Mouse (Mus musculus): Measurements from ENCODE around the gene Cirbp.

Gene Cirbp

DNA sequence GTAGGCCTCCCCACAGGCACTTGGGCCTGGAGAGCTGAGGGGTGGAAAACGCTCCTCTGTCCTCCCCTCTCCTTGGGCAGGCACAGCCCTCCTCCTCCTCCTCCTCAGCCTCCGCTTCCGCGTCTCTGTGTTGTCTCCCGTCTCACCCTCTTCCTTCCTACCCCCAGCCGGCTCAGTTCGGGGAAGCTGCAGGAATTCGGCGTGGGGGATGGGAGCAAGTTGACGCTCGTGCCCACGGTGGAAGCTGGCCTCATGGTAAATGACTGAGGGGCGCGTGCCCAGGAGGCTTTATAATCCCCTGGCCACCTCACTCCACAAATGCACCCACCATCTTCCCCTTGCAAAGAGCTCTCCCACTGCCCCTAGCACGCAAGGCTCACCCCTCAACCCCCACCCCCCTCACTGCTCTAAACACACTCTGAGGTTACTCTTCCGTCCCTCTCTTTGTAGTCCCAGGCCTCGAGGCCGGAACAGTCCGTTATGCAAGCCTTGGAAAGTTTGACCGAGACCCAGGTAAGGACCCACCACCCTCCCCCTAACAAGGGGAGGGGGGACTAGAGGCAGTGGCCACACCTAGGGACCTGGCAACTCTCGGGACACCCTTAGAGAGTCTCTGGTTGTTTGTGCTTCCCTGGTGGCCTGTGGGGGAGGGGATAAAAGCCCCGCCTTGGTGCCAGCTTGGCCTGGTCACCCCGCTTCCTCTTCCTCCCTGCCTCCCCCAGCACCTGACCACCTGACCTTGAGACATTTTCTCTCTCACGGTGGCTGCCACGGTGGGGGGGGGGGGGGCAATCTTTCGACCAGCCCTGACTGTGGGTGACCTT, 14.4 kb upstream of the Cirbp start:
- Histone ChIP-seq H3K27me3 (ENCODE audit: insufficient read depth, low read length) (no peaks in the 10 kb centered on the region), H3K4me3 (replicated peaks; ENCODE audit: low read length) (peak overlapping the region; percentile 90), H3K9me3 (ENCODE audit: low read length) (no peaks in the 10 kb centered on the region), H3K36me3 (ENCODE audit: insufficient read depth, low read length) (peaks cover 68% of the 10 kb centered on the region), H3K4me1 (replicated peaks; ENCODE audit: low read depth, low read length) (peaks cover 71% of the 10 kb centered on the region)
- no peak for TF ChIP-seq CTCF (conservative IDR thresholded peaks at IDR 0.05; ENCODE audit: low read length)
- TF ChIP-seq NANOG (IDR thresholded peaks at IDR 0.05; ENCODE audit: borderline replicate concordance, low read length) = no peak
- no peak for TF ChIP-seq POU5F1 (IDR thresholded peaks at IDR 0.05; ENCODE audit: borderline replicate concordance, low read length)

DNA sequence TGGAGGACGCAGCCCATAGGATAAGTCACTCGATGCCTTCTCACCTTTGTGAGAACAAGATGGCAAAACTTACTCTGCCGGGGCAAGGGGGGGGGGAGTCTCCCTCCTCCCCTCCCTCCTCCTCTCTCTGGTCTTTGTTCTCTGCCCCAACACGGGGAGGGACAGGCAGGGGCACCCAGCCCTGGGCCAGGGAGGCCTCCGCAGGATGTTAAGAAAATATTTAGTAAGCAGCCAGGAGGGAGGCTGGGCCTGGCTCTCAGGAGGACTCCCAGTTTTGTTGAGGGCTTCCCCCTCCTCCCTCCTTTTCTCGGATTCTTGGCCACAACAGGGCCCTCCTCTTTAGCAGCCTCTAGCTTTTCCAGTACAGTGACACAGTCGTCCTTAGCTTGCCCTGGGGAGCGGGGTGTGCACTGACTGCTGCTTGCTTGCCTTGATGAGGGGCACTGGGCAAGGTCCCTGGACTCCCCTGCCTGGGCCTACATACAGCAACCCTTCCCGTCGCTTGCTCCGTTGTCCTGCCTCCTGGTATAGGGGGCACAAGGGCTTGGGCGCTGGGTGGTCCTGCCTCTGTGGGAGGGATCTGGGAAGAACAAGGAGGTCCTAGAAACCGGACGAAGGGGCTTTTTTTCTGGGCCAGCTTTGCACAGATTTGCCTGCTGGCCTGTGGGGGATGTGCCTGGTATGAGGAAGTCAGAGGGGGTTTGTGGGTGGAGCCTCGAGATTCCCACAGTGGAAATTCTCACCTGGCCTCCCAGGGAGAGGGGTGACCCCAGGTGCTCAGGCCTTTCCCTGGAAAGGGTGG, 13.5 kb upstream of the Cirbp start:
- H3K4me3 ChIP-seq (replicated peaks; ENCODE audit: low read length) = peak overlapping the region; percentile 90
- no peaks in the 10 kb centered on the region for H3K9me3 ChIP-seq (ENCODE audit: low read length)
- peaks cover 71% of the 10 kb centered on the region for H3K4me1 ChIP-seq (replicated peaks; ENCODE audit: low read depth, low read length)
- TF ChIP-seq POU5F1 (IDR thresholded peaks at IDR 0.05; ENCODE audit: borderline replicate concordance, low read length) (no peak), NANOG (IDR thresholded peaks at IDR 0.05; ENCODE audit: borderline replicate concordance, low read length) (no peak), CTCF (conservative IDR thresholded peaks at IDR 0.05; ENCODE audit: low read length) (no peak)
- H3K27me3 ChIP-seq (ENCODE audit: insufficient read depth, low read length) = no peaks in the 10 kb centered on the region
- H3K36me3 ChIP-seq (ENCODE audit: insufficient read depth, low read length) = peaks cover 68% of the 10 kb centered on the region

DNA sequence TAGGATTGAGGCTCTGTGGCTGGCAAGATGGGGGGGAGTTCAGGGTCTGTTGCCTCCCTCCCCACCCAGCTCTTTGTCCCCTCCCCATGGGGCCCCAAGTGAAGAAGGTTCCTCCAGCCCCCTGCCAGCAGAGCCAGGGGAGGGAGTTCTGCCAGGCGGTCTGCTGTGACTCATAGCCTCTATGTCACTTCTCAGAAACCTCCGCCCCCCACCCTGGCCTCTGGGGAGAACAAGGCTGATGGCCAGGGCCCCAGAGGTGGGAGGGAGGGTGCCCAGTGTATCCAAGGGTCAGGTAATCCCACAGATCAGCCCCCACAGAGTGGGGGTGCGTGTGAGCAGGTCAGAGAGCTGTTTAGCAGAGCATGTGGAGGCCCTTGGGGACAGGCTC, 12.9 kb upstream of the Cirbp start:
- H3K4me3 ChIP-seq (replicated peaks; ENCODE audit: low read length) = peak overlapping the region; percentile 90
- TF ChIP-seq CTCF (conservative IDR thresholded peaks at IDR 0.05; ENCODE audit: low read length) (no peak), NANOG (IDR thresholded peaks at IDR 0.05; ENCODE audit: borderline replicate concordance, low read length) (no peak), POU5F1 (IDR thresholded peaks at IDR 0.05; ENCODE audit: borderline replicate concordance, low read length) (no peak)

DNA sequence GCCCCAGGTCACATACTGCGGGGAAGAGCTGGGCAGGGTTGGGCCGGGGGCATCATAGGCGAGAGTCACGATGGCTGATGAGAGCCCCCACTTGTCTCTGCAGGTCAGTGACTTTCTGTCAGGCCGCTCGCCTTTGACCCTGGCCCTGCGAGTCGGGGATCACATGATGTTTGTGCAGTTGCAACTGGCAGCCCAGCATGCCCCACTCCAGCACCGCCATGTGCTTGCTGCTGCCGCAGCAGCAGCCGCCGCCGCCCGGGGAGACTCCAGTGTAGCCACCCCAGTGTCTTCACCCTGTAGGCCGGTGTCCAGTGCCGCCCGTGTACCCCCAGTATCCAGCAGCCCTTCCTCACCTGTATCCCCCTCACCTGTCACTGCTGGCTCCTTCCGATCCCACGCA, 12.1 kb upstream of the Cirbp start:
- TF ChIP-seq CTCF (conservative IDR thresholded peaks at IDR 0.05; ENCODE audit: low read length) = no peak
- no peak for TF ChIP-seq POU5F1 (IDR thresholded peaks at IDR 0.05; ENCODE audit: borderline replicate concordance, low read length)
- no peak for TF ChIP-seq NANOG (IDR thresholded peaks at IDR 0.05; ENCODE audit: borderline replicate concordance, low read length)
- peaks cover 69% of the 10 kb centered on the region for H3K36me3 ChIP-seq (ENCODE audit: insufficient read depth, low read length)
- H3K9me3 ChIP-seq (ENCODE audit: low read length) = no peaks in the 10 kb centered on the region
- H3K4me3 ChIP-seq (replicated peaks; ENCODE audit: low read length) = peak overlapping the region; percentile 90
- H3K27me3 ChIP-seq (ENCODE audit: insufficient read depth, low read length) = no peaks in the 10 kb centered on the region
- H3K4me1 ChIP-seq (replicated peaks; ENCODE audit: low read depth, low read length) = peaks cover 77% of the 10 kb centered on the region

More for the DNA sequence above, 12.9 kb upstream of the Cirbp start:
- H3K36me3 ChIP-seq (ENCODE audit: insufficient read depth, low read length) = peaks cover 69% of the 10 kb centered on the region
- no peaks in the 10 kb centered on the region for H3K27me3 ChIP-seq (ENCODE audit: insufficient read depth, low read length)
- H3K4me1 ChIP-seq (replicated peaks; ENCODE audit: low read depth, low read length) = peaks cover 69% of the 10 kb centered on the region
- no peaks in the 10 kb centered on the region for H3K9me3 ChIP-seq (ENCODE audit: low read length)

- Histone ChIP-seq H3K4me3 (replicated peaks; ENCODE audit: low read length) (peak overlapping the region; percentile 90), H3K9me3 (ENCODE audit: low read length) (no peaks in the 10 kb centered on the region), H3K36me3 (ENCODE audit: insufficient read depth, low read length) (peaks cover 69% of the 10 kb centered on the region), H3K4me1 (replicated peaks; ENCODE audit: low read depth, low read length) (peaks cover 84% of the 10 kb centered on the region), H3K27me3 (ENCODE audit: insufficient read depth, low read length) (no peaks in the 10 kb centered on the region)
- TF ChIP-seq POU5F1 (IDR thresholded peaks at IDR 0.05; ENCODE audit: borderline replicate concordance, low read length) (no peak), CTCF (conservative IDR thresholded peaks at IDR 0.05; ENCODE audit: low read length) (no peak), NANOG (IDR thresholded peaks at IDR 0.05; ENCODE audit: borderline replicate concordance, low read length) (no peak)
These were observed 11.4 kb upstream of the Cirbp start for GRCm38 (mm10) chr10:80154384-80154783.

DNA sequence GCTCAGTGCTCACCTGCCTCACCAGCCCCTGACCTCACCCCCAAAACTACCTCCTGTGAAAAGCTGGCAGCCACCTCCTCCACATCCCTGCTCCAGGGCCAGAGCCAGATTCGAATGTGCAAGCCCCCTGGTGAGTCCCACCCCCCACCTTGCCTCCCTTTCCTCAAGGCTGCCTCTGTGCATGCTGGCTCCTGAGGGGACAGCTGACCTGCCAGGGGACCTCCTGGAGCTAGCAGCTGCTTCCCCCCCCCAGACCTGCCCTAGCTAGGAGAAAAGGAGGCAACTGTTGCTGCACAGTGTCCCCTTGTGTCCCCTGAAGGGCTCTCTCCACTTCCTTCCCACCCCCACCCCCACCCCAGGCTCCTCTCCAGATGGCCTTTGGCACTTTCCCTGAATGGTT, 10.5 kb upstream of the Cirbp start:
- Histone ChIP-seq H3K36me3 (ENCODE audit: insufficient read depth, low read length) (peaks cover 69% of the 10 kb centered on the region), H3K27me3 (ENCODE audit: insufficient read depth, low read length) (no peaks in the 10 kb centered on the region), H3K9me3 (ENCODE audit: low read length) (no peaks in the 10 kb centered on the region), H3K4me3 (replicated peaks; ENCODE audit: low read length) (no peak overlapping the region; the same call in 1 of the 2 replicates), H3K4me1 (replicated peaks; ENCODE audit: low read depth, low read length) (peaks cover 87% of the 10 kb centered on the region)
- TF ChIP-seq CTCF (conservative IDR thresholded peaks at IDR 0.05; ENCODE audit: low read length) (no peak), POU5F1 (IDR thresholded peaks at IDR 0.05; ENCODE audit: borderline replicate concordance, low read length) (no peak), NANOG (IDR thresholded peaks at IDR 0.05; ENCODE audit: borderline replicate concordance, low read length) (no peak)

DNA sequence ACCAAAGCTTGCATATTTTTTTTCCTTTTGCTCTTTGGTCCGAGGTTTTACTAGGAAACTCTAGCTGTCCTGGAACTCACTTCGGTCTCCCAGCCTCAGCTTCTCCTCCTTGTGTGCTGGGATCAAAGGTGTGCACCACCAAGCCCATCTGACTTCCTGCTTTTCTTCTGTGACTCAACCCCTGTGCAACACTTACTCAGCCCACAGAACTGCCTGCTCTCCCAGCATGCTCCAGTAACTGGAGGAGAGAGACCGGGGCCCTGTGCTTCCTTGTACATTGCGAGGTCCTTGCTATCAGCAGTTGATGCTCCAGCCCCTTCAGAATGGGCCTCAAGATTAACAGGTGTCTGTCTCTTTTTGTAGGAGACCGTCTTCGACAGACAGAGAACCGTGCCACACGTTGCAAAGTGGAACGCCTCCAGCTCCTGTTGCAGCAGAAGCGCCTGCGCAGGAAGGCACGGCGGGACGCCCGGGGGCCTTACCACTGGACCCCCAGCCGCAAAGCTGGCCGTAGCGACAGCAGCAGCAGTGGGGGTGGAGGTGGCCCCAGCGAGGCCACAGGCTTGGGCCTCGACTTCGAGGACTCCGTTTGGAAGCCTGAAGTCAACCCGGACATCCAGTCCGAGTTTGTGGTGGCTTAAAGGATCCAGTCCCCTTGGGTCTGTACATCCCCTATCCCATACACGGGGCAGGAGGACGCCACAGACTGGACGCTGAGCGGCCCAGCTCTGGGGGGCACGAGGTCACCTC, 9.6 kb upstream of the Cirbp start:
- peaks cover 93% of the 10 kb centered on the region for H3K4me1 ChIP-seq (replicated peaks; ENCODE audit: low read depth, low read length)
- H3K9me3 ChIP-seq (ENCODE audit: low read length) = no peaks in the 10 kb centered on the region
- H3K36me3 ChIP-seq (ENCODE audit: insufficient read depth, low read length) = peaks cover 65% of the 10 kb centered on the region
- no peak for TF ChIP-seq POU5F1 (IDR thresholded peaks at IDR 0.05; ENCODE audit: borderline replicate concordance, low read length)
- no peak for TF ChIP-seq NANOG (IDR thresholded peaks at IDR 0.05; ENCODE audit: borderline replicate concordance, low read length)
- no peak for TF ChIP-seq CTCF (conservative IDR thresholded peaks at IDR 0.05; ENCODE audit: low read length)
- H3K27me3 ChIP-seq (ENCODE audit: insufficient read depth, low read length) = no peaks in the 10 kb centered on the region
- peak overlapping the region; percentile 20; the same call in 1 of the 2 replicates for H3K4me3 ChIP-seq (replicated peaks; ENCODE audit: low read length)

- H3K4me1 ChIP-seq (replicated peaks; ENCODE audit: low read depth, low read length) = peaks cover 93% of the 10 kb centered on the region
- no peaks in the 10 kb centered on the region for H3K9me3 ChIP-seq (ENCODE audit: low read length)
- no peaks in the 10 kb centered on the region for H3K27me3 ChIP-seq (ENCODE audit: insufficient read depth, low read length)
- no peak for TF ChIP-seq POU5F1 (IDR thresholded peaks at IDR 0.05; ENCODE audit: borderline replicate concordance, low read length)
- no peak for TF ChIP-seq CTCF (conservative IDR thresholded peaks at IDR 0.05; ENCODE audit: low read length)
- no peak for TF ChIP-seq NANOG (IDR thresholded peaks at IDR 0.05; ENCODE audit: borderline replicate concordance, low read length)
- H3K4me3 ChIP-seq (replicated peaks; ENCODE audit: low read length) = peak overlapping the region; percentile 20; the same call in 1 of the 2 replicates
- H3K36me3 ChIP-seq (ENCODE audit: insufficient read depth, low read length) = peaks cover 60% of the 10 kb centered on the region
These were observed 9.1 kb upstream of the Cirbp start for GRCm38 (mm10) chr10:80156752-80157053.

Data from E14TG2a.4 (cell line).